Mouse (Mus musculus) hindlimb bud, embryonic 11.5 days (tissue): Measurements from ENCODE around the gene Trim37.

Experiments used
- DNase-seq: peaks from one replicate; pipeline ENCODE4 v3.0.0-alpha.2; 2012; ENCODE audit warnings: low read depth, low spot score; ENCODE audit errors: extremely low spot score

The Trim37 gene

DNA sequence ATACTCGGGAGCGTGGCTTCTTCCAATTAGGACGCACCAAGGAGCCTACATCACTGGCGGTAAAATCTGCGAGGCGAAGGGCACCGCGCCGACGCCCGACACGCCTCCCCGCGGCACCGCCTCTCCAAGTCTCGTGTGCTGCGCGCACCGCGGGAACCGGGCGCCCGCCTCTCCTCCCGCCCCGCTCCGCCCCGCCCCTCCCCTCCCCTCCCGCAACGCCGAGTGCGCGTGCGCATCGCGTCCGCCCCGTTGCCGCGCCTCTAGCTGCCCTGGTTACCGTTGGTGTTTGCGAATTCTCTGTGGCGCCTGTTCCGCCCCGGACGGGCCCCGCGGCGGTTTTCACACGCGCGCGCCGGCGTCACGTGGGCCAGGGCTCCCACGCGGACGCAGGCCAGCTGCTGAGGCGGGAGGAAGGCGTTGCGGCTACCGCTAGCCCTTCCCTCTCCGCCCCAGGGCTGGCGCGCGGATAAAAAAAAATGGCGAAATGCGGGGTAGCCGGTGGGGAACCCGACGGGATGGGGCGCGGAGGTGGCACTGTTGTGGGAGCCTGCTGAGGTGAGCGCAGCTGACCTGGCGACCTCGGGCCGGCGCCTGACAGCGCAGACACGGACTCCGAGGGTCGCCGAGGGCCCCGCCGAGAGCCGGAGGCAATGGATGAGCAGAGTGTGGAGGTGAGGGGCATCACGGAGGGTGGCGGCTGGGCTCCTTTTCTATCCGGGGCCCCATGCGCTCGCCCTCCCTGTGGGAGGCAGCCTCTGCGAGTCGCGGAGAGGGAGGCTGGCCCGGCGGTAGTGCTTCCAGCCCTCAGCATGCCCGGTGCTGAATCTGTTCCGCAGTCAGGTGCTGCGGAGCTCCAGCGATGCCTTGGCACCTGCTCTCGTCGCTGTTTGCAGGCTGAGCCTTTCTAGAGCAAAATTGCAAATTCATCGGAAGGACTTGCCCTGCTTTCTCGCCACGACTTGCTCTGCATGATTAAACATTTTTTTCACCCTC is at the start of gene Trim37:
Gene Trim37, plus strand, starts transcription at position 254 of the 993 bp plus-strand sequence.
- peak; percentile 56 for DNase-seq

DNA sequence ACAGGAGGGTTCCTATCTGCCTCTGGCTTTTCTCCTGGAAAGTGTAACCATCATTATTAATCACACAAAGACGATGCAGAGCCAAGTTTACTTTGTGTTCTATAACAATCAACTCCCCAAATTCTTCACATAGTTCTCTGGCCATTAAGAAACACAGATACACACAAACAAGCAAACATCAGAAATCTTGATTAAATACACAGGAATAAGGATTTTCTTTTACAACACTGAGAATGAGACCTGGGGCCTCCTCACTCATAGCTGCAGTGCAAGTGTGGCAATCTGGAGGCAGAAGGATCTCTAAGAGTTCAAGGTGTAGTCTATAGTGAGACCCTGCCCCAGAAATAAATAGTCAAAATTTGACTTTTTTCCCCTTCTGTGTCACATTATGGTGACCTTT is 43.2 kb upstream of the Trim37 start:
- DNase-seq: no peak

DNA sequence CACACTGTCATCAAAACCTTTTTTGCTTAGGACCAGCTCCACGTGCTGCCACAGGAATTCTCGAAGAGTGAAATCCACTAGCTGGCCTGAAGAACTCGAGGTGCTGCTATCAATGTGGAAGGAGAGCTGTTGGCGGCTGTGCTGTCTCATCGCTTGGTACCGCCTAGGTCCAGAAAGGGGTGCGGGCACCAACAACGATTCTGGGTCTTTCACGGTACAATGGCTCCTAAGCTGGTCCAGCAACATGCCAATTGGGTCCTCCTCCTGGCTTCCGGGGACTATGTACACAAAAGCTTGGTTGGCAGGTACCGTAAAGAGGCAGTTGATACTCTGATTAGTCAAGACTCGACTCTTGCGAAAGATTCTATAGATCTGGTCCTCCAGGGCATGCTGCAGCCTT is 41.4 kb upstream of the Trim37 start:
- no peak for DNase-seq

DNA sequence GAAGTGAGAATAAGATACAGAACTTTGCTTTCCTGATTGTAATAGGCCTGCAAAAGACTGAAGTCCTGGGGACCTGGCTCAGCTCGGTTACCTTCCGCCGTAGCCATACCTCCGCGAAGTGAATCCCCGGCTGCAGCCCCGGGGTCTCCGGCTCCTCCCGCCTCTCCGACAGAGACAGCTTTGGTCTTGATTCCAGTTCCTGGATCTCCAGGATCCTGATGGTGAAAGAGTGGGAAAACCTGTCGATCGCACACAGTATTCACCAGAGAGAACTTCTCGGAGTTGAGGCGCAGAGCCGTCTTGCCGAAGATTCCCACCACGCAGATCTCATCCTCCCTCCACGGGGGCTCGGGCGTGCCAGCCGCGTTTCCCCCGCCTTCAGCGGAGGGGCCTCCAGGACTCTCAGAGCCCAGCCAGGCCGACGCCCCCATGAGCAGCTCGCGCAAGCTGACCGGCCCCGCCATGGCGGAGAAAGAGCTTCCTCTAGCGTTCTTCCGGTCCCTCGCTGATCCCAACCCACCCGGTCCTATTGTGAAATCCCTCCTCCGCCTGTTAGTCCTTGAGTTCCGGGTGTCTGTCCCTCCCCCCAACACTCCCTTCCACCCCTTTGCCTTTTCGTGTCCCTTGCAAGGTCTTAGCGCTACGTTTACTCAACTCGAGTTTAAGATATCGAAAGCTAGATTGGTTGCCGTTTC is 40.4 kb upstream of the Trim37 start, which contains the start of gene Smg8:
Gene Smg8, minus strand, starts transcription at position 485 of the 695 bp plus-strand sequence.
- DNase-seq: no peak

DNA sequence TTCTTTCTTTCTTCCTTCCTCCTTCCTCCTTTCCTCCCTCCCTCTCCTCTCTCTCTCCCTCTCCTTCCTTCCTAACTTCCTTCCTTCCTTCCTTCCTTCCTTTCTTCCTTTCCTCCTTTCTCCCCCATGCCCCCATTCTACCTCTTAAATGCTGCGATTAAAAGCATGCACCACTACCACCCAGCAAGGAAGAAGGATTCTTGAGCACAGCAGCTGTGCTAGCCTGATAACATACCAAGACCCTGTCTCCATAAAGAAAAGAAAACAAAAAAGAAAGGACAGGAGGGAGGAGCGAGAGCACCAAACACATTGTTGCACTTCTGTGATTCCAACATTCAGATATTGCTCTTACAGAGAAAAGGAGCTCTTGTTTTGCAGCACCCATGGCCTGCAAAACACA is 39.7 kb upstream of the Trim37 start:
- no peak for DNase-seq

DNA sequence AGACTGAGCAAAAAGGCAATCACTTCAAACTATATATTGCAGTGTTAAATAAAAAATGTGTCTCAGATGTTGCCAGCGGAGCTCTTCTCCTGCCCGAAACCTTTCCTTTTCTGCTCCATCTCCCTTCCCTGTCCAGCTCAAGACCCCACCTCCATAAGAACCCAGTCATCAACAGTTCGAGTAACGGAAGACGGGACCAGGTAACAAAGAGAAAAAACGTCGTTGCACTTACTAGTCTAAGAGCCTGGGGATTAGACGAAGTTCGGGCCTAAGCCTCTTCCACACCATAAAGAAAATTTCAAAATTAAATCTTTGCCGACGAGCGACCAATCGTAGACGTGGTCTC is 18.5 kb upstream of the Trim37 start, which contains the start of gene Prr11:
Gene Prr11, minus strand, starts transcription at position 300 of the 346 bp plus-strand sequence.
- no peak for DNase-seq

DNA sequence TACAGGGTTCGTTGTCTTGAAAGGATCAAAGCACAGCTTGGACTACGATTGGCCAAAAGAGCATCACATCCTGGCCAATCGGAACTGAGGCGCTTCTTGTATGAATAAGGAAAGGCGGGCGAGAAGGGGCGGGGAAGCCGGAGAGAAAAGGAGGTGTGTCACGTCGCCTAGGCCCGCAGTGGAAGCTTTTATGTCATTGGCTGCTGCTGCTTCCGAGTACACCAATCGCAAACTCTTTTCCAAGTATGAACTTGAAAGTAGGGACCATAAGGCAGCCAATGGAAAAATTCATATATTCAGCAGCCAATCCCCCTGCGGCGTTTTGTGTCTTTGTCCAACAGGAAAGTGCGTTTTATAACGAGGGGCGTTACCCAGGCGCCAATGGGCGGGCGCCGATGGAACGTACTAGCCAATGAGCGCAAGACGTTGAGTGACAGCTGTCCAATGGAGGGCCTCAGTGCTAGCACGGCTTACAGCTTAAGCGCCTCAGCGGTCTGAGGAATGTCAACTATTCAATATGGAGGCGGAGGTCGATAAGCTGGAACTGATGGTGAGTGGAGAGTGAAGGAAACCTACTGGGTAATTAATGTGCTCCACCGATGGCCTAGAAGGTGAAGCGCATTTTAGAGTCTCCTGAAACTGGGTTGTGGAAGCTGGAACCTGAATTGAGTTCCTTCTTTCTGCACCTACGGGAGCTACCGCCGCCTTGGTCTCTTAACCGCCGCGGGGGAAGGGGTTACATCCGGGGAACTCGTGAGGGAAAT is 17.9 kb upstream of the Trim37 start, which contains the start of gene Ska2:
Gene Ska2, plus strand, starts transcription at position 480 of the 764 bp plus-strand sequence.
- peak; percentile 100 for DNase-seq

DNA sequence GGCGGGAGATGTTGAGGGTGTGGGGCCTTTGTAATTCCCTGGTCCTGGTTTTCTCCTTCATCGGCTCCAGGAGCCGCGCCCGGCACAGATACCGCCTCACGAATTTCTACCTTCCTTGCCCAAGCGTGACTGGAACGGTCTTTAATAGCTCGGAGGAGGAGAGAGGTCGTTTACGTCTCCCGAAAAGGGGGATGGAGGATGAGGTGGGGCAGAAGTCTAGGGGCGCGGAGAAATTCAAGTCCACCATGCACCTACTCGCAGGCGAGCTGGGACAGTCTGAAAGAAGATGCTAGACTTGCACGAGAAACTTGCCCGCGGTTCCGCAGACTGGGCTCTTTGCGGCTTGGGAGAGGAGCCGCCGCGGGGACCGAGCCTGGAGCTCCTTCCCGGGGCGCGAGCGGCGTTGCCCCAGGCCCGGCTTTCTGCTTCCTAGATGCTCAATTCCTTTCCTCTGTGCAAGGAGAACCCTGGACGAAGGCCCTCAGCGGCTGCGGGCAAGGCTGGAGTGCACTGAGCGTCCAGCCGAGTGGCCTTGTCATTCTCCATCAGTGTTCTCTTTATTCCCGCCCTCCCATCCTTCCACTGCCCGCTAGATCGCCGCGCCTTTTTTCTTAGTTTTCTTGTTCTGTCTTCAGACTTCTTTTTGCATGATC is 17.2 kb upstream of the Trim37 start:
- DNase-seq: no peak

DNA sequence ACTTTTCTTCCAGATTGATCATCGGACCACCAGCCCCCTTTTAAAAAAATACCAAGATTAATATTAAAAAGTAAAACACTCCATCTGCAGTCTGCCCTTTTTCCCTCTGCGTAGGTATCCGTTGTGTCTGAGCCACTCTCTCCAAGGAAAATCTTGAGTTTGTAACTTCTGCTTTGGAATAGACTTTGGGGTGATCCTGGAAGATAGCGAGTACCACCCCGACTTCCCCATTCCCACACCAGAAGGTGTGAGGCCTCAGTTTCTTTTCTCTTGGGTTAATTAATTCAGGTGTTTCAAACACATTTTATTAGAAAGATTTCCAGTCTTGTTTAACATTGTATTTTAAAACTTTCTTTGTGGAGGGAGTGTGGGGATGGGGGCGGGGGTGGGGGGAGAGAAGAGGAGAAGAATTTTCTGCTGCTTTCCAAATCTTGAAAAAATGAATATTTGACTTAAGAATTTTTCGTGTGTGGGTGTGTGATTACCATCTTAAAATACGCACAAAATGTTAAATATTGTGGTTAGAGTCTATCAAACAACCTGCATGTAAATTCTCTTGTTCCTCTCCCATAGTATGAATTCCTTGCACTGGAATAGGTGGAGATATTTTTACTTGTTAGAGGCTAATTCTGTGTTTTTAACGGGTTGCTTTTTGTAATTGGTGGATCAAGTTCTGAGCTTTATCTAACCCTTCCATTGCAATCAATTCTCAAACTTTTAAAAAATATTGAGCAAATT is 16.5 kb upstream of the Trim37 start:
- DNase-seq: no peak

DNA sequence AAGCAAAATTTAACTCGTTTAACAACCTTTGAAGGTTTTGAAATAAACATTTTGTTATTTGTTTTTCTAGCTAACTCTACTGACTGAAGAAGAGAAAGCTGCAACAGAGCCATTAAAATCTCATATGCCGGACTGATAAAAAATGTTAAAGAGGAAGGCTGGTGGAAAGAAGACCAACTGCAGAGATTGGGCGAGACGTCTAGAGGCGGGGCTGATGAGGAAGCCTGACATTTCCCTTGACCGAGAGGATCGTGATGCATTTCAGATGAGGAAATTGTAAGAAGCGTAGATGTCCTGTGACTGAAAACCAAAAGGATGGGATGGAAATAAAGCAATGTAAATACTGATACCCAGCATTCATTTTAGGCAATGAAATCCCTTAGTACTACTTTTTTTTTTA is 5.0 kb upstream of the Trim37 start:
- no peak for DNase-seq

DNA sequence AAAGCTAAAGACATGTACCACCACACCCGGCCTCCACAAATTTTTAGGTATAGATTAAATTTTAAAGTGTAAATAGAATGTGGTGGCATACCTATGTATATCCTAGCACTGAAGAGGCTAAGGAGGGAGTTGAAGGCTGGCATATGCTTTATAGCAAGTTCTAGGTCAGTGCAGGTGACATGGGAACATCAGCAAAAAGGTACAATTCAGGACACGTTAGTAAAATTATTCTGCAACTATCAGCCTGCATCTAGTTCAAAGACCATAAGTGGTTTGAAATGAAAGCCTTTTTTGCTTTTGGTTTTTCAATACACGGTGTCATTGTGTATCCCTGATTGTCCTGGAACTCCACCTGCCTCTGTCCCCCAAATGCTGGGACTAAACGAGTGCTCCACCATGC is 1.3 kb upstream of the Trim37 start:
- no peak for DNase-seq

DNA sequence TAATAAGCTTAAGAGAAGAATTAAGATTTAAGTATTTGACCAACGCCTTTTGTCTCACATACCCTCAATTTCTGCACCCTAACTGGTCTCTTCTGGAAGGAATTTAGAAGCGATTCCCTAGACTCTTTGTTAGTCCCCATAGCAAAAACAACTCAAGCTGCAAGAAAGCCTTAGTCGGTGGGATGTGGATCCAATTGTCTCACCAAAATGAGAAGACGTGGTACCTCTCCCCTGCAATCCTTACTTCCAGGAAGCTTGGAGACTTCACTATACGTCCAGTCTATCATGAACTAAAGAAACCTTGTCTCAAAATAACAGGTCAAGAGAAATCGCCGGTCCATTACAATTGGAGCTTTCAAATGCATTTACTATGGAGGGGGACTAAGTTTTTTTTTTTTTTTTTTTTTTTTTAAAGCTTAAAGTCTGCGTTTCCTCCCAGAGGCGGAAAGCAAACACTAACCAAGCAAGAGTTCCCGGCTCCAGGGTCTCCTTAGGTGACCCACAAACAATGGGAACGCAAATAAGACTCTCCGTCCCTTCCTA is 525 bp upstream of the Trim37 start:
- DNase-seq: no peak

DNA sequence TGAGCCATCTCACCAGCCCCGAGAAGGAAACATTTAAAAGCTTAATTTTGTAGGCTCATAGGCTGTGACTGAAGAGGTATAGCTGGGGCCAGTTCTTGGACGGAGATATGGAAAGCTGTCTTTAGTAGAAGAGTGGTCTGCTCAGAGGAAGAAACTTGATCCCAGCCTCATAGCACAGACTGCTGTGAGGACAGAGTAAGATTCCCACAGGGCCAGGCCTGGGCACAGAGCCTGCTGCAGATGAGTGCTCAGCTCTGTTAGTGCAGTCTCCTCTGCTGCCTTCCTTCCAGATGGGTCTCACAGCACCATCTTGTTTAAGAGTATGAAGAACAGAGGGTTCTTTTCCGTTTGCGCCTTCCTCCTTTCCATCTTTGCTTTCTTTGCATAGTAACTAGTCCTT is 9.4 kb downstream of the Trim37 start:
- DNase-seq: no peak

DNA sequence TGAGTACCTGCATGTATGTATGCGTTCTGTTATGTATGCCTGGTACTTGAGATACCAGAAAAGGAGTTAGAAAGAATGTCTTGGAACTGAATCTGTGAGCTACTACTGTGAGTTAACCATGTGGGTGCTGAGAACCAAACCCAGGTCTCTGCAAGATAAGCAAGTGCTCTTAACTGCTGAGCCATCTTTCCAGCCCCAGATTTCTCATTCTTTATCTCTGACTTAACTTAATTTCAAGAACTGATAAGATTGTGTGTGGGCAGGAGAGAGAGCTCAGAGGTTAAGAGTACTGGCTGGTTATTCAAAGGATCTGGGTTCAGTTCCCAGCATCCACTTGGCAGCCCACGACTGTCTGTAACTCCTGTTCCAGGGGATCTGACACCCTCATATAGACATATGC is 31.1 kb downstream of the Trim37 start:
- DNase-seq: no peak

DNA sequence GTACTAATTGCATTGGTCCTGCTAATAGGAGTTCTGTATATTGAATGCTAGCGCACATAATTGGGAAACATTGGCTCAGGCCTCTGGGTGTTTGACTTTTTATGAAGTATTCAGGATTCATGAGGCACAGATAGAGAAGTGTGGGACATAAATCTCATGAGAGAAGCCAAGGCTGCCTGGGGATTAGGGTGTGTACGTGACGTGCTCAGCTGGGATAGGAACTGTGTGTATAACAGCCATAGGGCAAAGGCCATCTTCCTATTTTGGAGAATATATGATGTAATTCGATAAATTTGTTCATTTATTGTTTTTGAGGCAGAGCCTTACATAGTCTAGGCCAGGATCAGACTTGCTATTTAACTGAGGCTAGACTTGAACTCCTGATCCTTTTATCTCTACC is 35.8 kb downstream of the Trim37 start:
- no peak for DNase-seq

DNA sequence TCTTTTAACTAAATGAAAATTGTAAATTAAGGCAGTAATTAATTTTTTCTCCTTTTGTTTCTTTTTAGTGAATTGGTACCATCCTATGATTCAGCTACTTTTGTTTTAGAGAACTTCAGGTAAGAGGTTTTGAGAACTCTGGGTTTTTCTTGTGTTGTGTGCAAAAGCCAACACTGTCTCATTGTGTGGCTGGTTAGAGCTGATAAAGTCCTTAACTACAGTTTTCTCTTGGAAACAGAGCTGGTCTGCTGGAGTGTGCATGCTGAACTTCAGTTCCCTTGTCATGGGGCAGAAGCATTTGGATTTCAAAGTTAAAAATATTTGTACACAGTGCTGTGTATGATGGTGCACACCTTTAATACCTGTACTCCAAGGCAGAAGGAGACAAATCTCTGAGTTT is 36.9 kb downstream of the Trim37 start:
- DNase-seq: no peak

DNA sequence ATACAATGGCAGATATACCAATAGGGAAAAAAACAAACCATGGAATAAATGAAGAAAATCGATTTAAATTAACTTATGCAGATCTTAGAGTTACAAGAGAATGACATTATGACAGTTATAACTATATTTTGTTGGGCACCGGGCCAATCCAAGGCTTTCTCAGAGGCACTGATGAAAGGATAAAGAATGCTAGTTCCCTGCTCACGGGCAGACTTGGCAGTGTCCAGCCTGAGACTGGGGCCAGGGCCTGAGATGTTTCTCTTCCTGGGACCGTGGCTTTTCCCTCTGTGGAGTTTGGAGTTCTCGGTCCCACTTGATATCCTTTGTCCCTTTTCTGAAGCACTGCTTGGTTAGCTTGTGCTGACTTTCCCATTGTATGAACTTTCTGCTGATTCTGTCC is 46.7 kb downstream of the Trim37 start:
- no peak for DNase-seq

DNA sequence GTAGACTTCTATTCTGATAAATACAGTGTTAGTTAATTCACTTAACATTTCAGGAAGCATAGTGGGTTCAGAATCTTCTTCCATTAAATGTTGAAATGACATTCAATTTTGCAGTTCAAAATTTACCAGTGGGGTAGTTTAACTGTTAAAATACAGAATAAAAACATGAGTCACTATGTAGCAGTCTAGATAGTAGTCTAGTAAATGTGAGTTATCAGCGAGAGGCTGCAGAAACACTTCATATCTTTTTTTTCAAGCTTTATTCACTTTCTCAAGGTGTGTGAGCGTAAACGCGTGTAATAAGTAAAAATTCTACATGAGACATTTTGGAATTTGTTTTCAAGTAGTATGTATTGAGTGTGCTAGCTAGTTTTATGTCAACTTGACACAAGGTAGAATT is 48.2 kb downstream of the Trim37 start:
- no peak for DNase-seq

DNA sequence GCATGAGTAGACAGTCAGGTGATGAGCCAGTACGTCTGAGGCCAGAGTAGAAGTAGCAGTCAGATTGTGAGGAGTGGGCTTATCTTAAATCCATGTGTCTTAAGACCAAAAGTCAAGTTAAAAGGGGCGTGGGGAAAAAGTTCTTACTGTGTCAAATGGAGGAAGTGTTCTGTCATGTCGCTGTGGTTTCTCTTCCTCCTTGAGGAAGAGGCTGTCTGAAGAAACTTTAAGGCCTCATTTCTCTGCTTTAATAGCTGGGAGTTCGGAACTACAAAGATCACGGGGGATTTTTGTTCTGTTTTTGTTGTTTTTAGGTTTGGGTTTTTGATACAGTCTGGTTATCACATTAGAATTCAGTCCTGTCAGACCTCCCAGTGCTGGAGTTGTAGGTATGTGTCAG is 85.4 kb downstream of the Trim37 start:
- no peak for DNase-seq

DNA sequence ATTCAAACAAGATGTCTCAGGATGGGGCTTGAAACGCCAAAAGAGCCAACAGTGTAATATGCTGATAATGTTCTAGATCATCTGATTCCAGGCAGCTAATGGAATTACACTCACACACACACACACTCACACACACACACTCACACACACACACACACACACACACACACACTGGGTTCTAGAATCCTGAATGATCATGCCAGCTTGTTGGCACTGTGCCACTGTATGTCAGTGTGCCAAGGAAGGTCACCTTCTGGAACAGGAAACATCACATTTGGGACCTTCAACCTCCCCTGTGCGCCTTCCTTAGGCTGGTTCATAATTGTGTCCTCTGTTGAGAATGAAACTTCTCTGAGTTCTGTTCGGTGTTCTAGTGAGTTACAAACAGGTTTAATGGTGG is 95.8 kb downstream of the Trim37 start:
- no peak for DNase-seq
